Mouse (Mus musculus) bone marrow macrophage, adult 2 months (primary cell): Measurements from ENCODE around the gene Pgbd5. TPM values are rescaled to one million over a fixed set of nuclear protein-coding genes. Genes with fewer than 3 reads are reported as not detected.

Experiments used
- H3K27ac ChIP-seq: 2 replicates; pipeline ENCODE4 v1.5.1; 2012; ENCODE audit warnings: low read depth, low read length; ENCODE audit not compliant: insufficient read depth
- H3K4me1 ChIP-seq: 2 replicates; pipeline ENCODE4 v1.6.1; 2012; ENCODE audit warnings: low read length; ENCODE audit not compliant: control insufficient read depth, insufficient read depth
- H3K4me3 ChIP-seq: 2 replicates; pipeline ENCODE4 v1.5.1; 2012; ENCODE audit warnings: mild to moderate bottlenecking, low read length, moderate library complexity; ENCODE audit not compliant: insufficient read depth
- CTCF ChIP-seq: IDR thresholded peaks from 2 replicates; pipeline ENCODE4 v1.5.1; 2012; ENCODE audit warnings: low read depth, mild to moderate bottlenecking, low read length, moderate library complexity
- POLR2A ChIP-seq: IDR thresholded peaks from 2 replicates; pipeline ENCODE4 v1.6.1; 2012; ENCODE audit warnings: mild to moderate bottlenecking, low read depth, low read length, borderline replicate concordance
- polyA plus RNA-seq: library from polyadenylated mRNA; stranded (reverse); fragments of >200 nt; gene quantifications from 2 replicates; pipeline ENCODE4 v1.2.4, GENCODE M21; 2012; ENCODE audit not compliant: missing spikeins, insufficient read depth, insufficient read length

Pgbd5 gene
- polyA plus RNA-seq, 1 experiment: not detected

- Histone ChIP-seq H3K27ac (no peak overlapping the region), H3K4me3 (no peak overlapping the region), H3K4me1 (peaks cover 20% of the 10 kb centered on the region)
- TF ChIP-seq CTCF (no peak), POLR2A (no peak)
Measured at GRCm38 (mm10) chr8:124461103-124461502, 21.6 kb upstream of the Pgbd5 start.

- H3K4me3 ChIP-seq: no peak overlapping the region
- no peak for TF ChIP-seq POLR2A
- H3K4me1 ChIP-seq: peaks cover 22% of the 10 kb centered on the region
- H3K27ac ChIP-seq: no peak overlapping the region
Measured at GRCm38 (mm10) chr8:124460660-124461059, 21.2 kb upstream of the Pgbd5 start.

DNA sequence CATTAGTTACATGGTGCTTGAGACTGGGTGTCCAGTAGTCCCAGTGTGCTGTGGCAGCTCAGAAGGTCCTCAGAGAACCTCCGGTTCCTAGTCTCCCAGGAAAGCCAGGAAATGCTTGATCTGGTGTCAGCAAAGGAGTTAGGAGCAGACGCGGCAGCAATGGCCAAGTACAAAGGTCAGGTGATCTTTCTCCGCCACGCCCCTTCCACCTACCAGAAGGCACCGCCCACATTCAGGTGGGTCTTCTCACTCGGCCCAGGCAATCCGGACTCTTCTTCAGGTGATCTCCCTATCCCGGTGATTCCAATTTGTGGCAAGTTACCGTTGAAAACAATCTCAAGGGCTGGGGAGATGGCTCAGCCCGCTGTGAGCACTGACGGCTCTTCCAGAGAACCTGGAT lies 20.2 kb upstream of the Pgbd5 start:
- H3K27ac ChIP-seq: no peak overlapping the region
- no peak overlapping the region for H3K4me3 ChIP-seq
- TF ChIP-seq CTCF (no peak), POLR2A (no peak)
- peaks cover 27% of the 10 kb centered on the region for H3K4me1 ChIP-seq

DNA sequence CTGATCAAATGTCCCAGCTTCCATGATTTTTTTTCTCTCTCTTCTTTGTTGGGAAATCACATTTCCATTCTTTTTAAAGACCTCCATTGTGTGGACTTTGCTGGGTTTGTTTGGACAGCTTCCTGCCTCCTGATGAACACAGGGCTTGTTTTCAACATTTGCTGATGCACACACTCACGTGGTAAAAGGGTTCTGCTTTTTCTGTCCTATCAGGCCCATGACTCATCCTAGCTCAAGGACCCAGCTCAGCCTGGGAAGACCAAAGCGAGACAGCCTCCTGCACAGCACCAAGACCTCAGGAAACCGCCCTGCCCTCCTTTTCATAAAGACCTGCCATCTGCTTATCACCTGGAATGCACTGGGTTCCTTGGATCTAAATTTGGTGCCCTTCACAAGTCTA lies 15.9 kb upstream of the Pgbd5 start:
- H3K4me1 ChIP-seq: peaks cover 15% of the 10 kb centered on the region
- TF ChIP-seq CTCF (no peak), POLR2A (no peak)
- H3K27ac ChIP-seq: peak overlapping the region; percentile 97
- no peak overlapping the region for H3K4me3 ChIP-seq

DNA sequence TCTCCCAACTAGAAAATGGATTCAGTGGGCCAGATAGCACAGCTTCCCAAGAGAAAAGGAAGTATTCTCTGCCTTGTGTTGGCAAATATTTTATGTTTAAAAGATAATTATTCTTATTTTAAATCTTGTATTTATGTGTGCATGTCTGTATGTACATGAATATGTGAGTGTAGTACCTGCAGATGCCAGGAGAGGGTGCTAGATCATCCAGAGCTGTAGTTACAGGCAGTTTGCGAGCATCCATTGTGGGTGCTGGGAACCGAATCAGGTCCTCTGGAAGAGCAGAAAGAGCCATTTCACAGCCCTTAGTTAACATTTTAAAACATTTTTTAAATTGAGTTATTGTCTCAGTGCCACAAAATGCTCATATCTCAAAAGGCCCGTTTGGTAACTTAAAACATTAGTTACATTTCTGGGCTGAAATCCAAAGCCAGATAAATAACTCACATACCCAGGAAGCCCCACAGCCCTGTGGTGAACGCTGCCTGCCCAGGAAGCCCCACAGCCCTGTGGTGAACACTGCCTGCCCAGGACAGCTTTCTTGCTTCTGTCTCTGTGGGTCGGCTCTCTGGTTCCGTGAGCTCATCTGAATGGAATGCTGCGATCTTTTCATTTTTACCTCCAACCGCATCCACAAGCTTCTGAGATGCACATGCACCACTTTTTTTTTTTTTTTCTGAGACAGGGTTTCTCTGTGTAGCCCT lies 10.9 kb upstream of the Pgbd5 start:
- H3K4me1 ChIP-seq: peaks cover 17% of the 10 kb centered on the region
- TF ChIP-seq POLR2A: no peak
- peak; percentile 15; the same call in 1 of the 2 replicates for TF ChIP-seq CTCF
- H3K4me3 ChIP-seq: no peak overlapping the region
- H3K27ac ChIP-seq: no peak overlapping the region

DNA sequence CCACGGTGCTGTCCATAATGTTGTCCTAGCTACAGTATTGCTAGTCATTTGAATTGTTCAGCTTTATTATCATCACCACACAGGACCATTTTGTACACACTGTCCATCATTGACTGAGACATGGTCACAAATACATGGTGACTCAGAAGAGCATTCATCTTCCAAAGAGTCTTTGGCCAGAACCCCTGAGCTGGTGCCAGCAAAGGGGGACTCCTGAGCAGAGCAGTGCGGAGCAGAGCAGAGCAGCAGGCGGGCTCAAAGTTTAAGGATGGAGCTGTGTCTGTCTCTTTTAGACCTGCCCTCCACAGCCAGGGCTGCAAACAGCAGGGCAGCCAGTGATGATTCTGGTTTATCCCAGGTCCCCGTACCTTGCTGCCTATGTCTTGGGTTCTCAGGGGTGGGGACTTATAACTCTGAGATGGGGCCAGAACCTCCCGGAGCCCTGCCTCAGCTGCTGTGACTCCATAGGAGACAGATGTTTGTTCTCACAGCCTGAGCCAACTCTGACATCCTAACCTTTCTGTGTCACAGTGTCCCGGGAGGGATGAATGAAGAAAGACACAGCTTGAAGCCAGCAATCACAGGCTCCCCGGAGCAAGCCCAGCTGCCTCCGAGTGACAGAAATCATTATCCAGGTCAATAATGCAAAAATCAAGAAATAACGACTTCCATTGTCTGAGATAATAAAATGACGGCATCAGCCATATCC lies 9.7 kb upstream of the Pgbd5 start:
- no peak overlapping the region for H3K4me3 ChIP-seq
- TF ChIP-seq CTCF (no peak), POLR2A (no peak)
- H3K27ac ChIP-seq: no peak overlapping the region
- peaks cover 10% of the 10 kb centered on the region for H3K4me1 ChIP-seq

GRCm38 (mm10) chr8:124436741-124437140 lies 2.7 kb downstream of the Pgbd5 start:
- no peak for TF ChIP-seq CTCF
- no peak for TF ChIP-seq POLR2A
- peaks cover 22% of the 10 kb centered on the region for H3K4me1 ChIP-seq
- no peak overlapping the region for H3K4me3 ChIP-seq
- H3K27ac ChIP-seq: no peak overlapping the region

DNA sequence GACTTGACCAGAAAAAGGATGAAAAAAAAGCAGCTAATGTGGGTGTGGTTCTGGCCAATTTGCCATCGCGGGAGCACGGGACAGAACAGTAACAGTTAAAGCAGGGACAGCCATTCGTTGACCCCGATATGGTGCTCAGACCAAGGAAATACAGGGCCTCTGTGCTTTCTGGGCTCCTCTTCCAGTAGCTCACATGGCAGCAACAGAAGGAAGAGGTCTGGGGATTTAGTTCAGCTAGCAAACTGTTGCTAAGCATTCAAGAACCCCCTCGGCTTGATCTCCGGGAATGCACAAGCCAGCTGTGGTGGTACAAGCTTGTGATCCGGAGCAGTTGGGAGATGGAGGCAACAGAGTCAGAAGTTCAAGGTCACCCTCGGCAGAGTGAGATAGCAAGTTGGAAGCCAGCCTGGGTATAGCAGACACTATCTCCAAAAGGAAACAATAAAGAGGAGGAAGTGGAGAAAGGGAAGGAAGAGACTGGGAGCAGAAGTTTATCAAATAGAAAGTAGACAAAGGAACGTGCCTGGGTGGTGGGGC lies 3.7 kb downstream of the Pgbd5 start:
- Histone ChIP-seq H3K4me1 (peaks cover 22% of the 10 kb centered on the region), H3K4me3 (no peak overlapping the region), H3K27ac (no peak overlapping the region)
- TF ChIP-seq POLR2A: no peak
- no peak for TF ChIP-seq CTCF

GRCm38 (mm10) chr8:124435170-124435569 lies 4.3 kb downstream of the Pgbd5 start:
- no peak overlapping the region for H3K4me3 ChIP-seq
- no peak overlapping the region for H3K27ac ChIP-seq
- peaks cover 22% of the 10 kb centered on the region for H3K4me1 ChIP-seq
- TF ChIP-seq CTCF: no peak

- Histone ChIP-seq H3K27ac (no peak overlapping the region), H3K4me1 (peaks cover 22% of the 10 kb centered on the region), H3K4me3 (peak overlapping the region; percentile 58)
- no peak for TF ChIP-seq POLR2A
- TF ChIP-seq CTCF: no peak
Measured at GRCm38 (mm10) chr8:124434126-124434790, 5.2 kb downstream of the Pgbd5 start.
